Comparison of ENCODE assay signal across 21 mouse cellular contexts in genomic region chr19:25615889-25616288, GRCm38 (mm10). TPM values are rescaled to one million over a fixed set of nuclear protein-coding genes. Genes with fewer than 3 reads are reported as not detected.
"Had no signal": no experiment of that assay in that cellular context is flagged by ENCODE, and none has a peak within 500 bp of the region (broad histone marks: within the 10 kb centered on the region; RNA-seq: fewer than 3 reads in every experiment).

No protein-coding gene starts in this region.

- H3K4me2 ChIP-seq: kidney, embryonic 15.5 days; limb, embryonic 13.5 days; liver, embryonic 13.5 days; midbrain, embryonic 11.5 days had no signal

- H3K4me3 ChIP-seq: kidney, embryonic 15.5 days; limb, embryonic 13.5 days; liver, embryonic 13.5 days had no signal

- H3K9ac ChIP-seq: kidney, embryonic 15.5 days; limb, embryonic 13.5 days; liver, embryonic 13.5 days had no signal

- H3K36me3 ChIP-seq: kidney, embryonic 15.5 days; limb, embryonic 13.5 days; liver, embryonic 13.5 days had no signal

- DNase-seq: kidney, postnatal 14 days; kidney, postnatal 4 days; left cerebral cortex, postnatal 4 days; liver, embryonic 13.5 days; lung, adult 2 months; lung, postnatal 14 days; lung, postnatal 4 days; midbrain, embryonic 14.5 days; thymus, adult 2 months; thymus, postnatal 14 days; thymus, postnatal 4 days had no signal

- H3K27ac ChIP-seq: kidney, embryonic 15.5 days; limb, embryonic 13.5 days; liver, embryonic 13.5 days had no signal

- H3K9me3 ChIP-seq: kidney, embryonic 15.5 days; limb, embryonic 13.5 days; liver, embryonic 13.5 days had no signal

RNA-seq across cellular contexts. Expression of gene Dmrt3, which starts 5.8 kb away (rescaled TPM):
- total RNA-seq: left cerebral cortex, adult 8-10 months; left cerebral cortex, postnatal 14 days; liver, adult 2 months; megakaryocyte progenitor cell, adult 5-6 weeks; megakaryocyte-erythroid progenitor cell, adult 5-6 weeks had no signal
- polyA plus RNA-seq: kidney, embryonic 15.5 days; liver, adult 2 months; liver, embryonic 13.5 days; liver, embryonic 16.5 days; midbrain, embryonic 14.5 days had no signal

RNA-seq across cellular contexts. Expression of gene Dmrt2, which starts 56.3 kb away (rescaled TPM):
- total RNA-seq: megakaryocyte progenitor cell, adult 5-6 weeks; megakaryocyte-erythroid progenitor cell, adult 5-6 weeks had no signal
- polyA plus RNA-seq: midbrain, embryonic 14.5 days; midbrain, postnatal 0 days had no signal
